Mouse (Mus musculus) liver, adult 2 months (tissue): ENCODE data around the gene Klhl29. TPM values are rescaled to one million over a fixed set of nuclear protein-coding genes. Genes with fewer than 3 reads are reported as not detected.

ENCODE experiments used
- DNase-seq: peaks from one replicate; pipeline ENCODE4 v3.0.0-alpha.2; 2011; ENCODE audit warnings: low read depth, low spot score; ENCODE audit errors: extremely low read depth
- H3K27ac ChIP-seq: fragments of 200-500 bp; replicated peaks from 2 replicates; pipeline ENCODE4 v1.5.1; 2012; ENCODE audit warnings: low read depth, mild to moderate bottlenecking, control low read depth, inconsistent platforms, low read length; ENCODE audit not compliant: insufficient read depth
- H3K27me3 ChIP-seq: fragments of 200-500 bp; 2 replicates; pipeline ENCODE4 v1.6.1; 2012; ENCODE audit warnings: mild to moderate bottlenecking, moderate library complexity, low read length, inconsistent platforms; ENCODE audit not compliant: control insufficient read depth, insufficient read depth
- H3K36me3 ChIP-seq: fragments of 200-500 bp; 2 replicates; pipeline ENCODE4 v1.6.1; 2012; ENCODE audit warnings: low read length, inconsistent platforms; ENCODE audit not compliant: control insufficient read depth, insufficient read depth
- H3K4me1 ChIP-seq: fragments of 200-500 bp; 2 replicates; pipeline ENCODE4 v1.6.1; 2011; ENCODE audit warnings: low read length; ENCODE audit not compliant: control insufficient read depth, insufficient read depth
- H3K4me3 ChIP-seq: fragments of 200-500 bp; 2 replicates; pipeline ENCODE4 v1.5.1; 2011; ENCODE audit warnings: low read depth, mild to moderate bottlenecking, control low read depth, low read length, moderate library complexity; ENCODE audit not compliant: insufficient read depth
- H3K79me2 ChIP-seq: fragments of 200-500 bp; 2 replicates; pipeline ENCODE4 v1.6.1; 2012; ENCODE audit warnings: inconsistent platforms, mild to moderate bottlenecking, low read length, moderate library complexity; ENCODE audit not compliant: control insufficient read depth, insufficient read depth
- H3K9ac ChIP-seq: fragments of 200-500 bp; 2 replicates; pipeline ENCODE4 v1.6.1; 2012; ENCODE audit warnings: low read depth, mild to moderate bottlenecking, control low read depth, inconsistent platforms, low read length
- CTCF ChIP-seq: fragments of 200-500 bp; IDR thresholded peaks from 2 replicates; pipeline ENCODE4 v1.5.1; 2011; ENCODE audit warnings: low read depth, low read length, control low read depth
- POLR2A ChIP-seq: fragments of 200-500 bp; IDR thresholded peaks from 2 replicates; pipeline ENCODE4 v1.6.1; 2011; ENCODE audit warnings: low read length, control low read depth; ENCODE audit not compliant: insufficient read depth; ENCODE audit errors: extremely low read depth
- WGBS: fragments of 180-500 bp; shearing (Covaris S2); methylation state at CpG from one replicate; pipeline ENCODE4 v1.1.7; 2018; 5-methylcytosine and 5-hydroxymethylcytosine counted together
- polyA plus RNA-seq: library from polyadenylated mRNA; depleted of rRNA; stranded (reverse); fragments of >200 nt; gene quantifications from 2 replicates; pipeline ENCODE4 v1.2.3, GENCODE M21; 2012
- total RNA-seq: library from RNA; depleted of rRNA; stranded (reverse); fragments of >200 nt; gene quantifications from 2 replicates; pipeline ENCODE4 v1.2.3, GENCODE M21; 2014

Gene Klhl29
- total and polyA plus RNA-seq, 2 experiments = under 0.01 to 0.10 TPM

DNA sequence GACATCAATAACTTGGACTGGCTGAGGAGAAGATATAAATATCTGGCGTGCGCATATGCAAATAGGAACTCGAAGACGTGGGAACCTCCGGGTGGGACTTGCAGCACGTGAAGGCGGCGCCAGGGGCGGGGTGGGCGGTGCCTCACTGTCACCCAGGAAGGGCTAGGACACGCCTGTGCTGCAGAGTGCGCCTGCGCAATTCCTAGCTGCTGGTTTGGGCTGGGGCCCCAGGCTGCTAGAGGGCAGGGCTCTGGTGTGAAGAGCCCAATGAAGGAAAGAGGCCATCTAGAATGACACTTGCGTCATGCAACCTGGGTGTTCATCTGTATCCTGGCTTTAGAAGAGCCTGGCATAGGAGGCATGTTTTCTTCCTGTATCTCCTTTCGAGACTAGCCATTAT is 255.8 kb downstream of the Klhl29 start:
- H3K27ac ChIP-seq = no peak overlapping the region
- TF ChIP-seq CTCF = no peak
- TF ChIP-seq POLR2A = no peak
- WGBS = 20% methylated on average over 15 of the region's 15 CpGs
- DNase-seq = peak; percentile 36
- no peaks in the 10 kb centered on the region for H3K79me2 ChIP-seq
- H3K27me3 ChIP-seq = 0 out of 2 replicates have a peak, but pooled peaks cover 2% of the 10 kb centered on the region
- H3K36me3 ChIP-seq = no peaks in the 10 kb centered on the region
- no peaks in the 10 kb centered on the region; the same call in 1 of the 2 replicates for H3K4me1 ChIP-seq
- H3K4me3 ChIP-seq = peak overlapping the region; percentile 11; the same call in 1 of the 2 replicates
- H3K9ac ChIP-seq = no peak overlapping the region

DNA sequence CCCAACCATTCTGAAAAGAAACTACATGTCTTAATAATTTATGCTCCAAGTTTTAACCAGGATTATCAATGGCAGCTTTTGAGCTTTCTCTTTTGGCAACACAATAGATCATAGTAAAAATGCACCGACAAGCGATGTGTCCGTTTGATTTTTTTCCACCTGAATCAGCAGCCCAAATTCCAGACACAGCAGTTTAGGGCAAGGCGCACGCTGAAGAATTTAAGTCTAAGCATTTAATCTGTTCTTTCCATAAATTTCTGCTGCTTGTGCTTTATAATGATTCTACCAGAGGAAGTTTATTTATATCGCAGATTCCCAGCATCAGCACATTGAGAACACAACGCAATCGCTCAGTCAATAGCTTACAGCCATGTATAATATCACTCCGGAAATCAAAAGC is 256.2 kb downstream of the Klhl29 start:
- H3K79me2 ChIP-seq = no peaks in the 10 kb centered on the region
- TF ChIP-seq POLR2A = no peak
- no peak for TF ChIP-seq CTCF
- H3K4me1 ChIP-seq = no peaks in the 10 kb centered on the region; the same call in 1 of the 2 replicates
- no peak overlapping the region for H3K27ac ChIP-seq
- no peak for DNase-seq
- no peaks in the 10 kb centered on the region for H3K36me3 ChIP-seq
- 53% methylated on average over 9 of the region's 9 CpGs for WGBS
- no peak overlapping the region for H3K9ac ChIP-seq
- H3K27me3 ChIP-seq = 0 out of 2 replicates have a peak, but pooled peaks cover 2% of the 10 kb centered on the region
- peak overlapping the region; percentile 11; the same call in 1 of the 2 replicates for H3K4me3 ChIP-seq

DNA sequence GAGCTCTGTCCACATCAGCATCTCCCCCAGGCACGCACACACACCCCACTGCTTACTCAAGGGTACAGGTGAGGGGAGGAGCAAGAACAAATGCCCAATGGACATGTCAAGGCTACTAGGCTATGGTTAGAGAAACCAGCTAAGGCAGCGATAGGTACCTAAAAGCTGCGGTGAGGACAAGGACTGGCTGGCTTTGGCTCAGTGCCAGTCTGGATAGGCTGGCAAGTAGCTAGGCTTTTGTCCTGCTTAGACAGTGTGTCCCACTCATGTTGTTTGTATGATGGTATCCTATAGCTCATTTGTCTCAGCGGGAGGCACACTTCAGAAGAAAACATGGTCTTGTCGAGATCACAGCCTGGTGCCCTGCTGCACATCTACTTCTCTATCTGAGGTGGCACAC is 258.9 kb downstream of the Klhl29 start:
- H3K79me2 ChIP-seq = no peaks in the 10 kb centered on the region
- H3K4me3 ChIP-seq = no peak overlapping the region
- H3K27me3 ChIP-seq = no peaks in the 10 kb centered on the region
- H3K36me3 ChIP-seq = no peaks in the 10 kb centered on the region
- 85% methylated on average over 5 of the region's 5 CpGs for WGBS
- TF ChIP-seq POLR2A = no peak
- TF ChIP-seq CTCF = no peak
- H3K9ac ChIP-seq = no peak overlapping the region
- H3K4me1 ChIP-seq = no peaks in the 10 kb centered on the region; the same call in 1 of the 2 replicates
- no peak for DNase-seq
- no peak overlapping the region for H3K27ac ChIP-seq

DNA sequence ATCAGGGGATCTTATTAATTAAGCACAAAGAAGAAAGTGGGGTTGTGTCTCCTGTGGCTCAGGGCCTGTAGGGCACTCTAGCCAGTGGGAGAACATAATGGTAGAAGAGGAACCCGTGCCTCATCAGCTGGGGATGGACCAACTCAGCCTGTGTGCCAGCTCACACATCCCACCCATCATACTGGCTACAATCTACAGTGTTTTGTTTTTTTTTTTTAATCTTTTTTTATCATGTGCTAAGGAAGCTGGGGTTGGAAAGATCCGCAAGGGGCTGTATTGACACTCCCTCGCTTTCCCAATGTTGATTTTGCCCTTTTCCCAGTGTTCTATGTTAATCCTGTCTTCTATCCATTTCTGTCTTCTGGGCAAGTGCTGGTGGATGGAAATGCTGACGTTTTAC is 260.9 kb downstream of the Klhl29 start:
- Histone ChIP-seq H3K79me2 (no peaks in the 10 kb centered on the region), H3K36me3 (no peaks in the 10 kb centered on the region), H3K9ac (no peak overlapping the region), H3K4me3 (no peak overlapping the region), H3K27me3 (no peaks in the 10 kb centered on the region), H3K4me1 (no peaks in the 10 kb centered on the region), H3K27ac (no peak overlapping the region)
- DNase-seq = no peak
- WGBS = 54% methylated on average over 4 of the region's 4 CpGs
- no peak for TF ChIP-seq POLR2A
- TF ChIP-seq CTCF = no peak

DNA sequence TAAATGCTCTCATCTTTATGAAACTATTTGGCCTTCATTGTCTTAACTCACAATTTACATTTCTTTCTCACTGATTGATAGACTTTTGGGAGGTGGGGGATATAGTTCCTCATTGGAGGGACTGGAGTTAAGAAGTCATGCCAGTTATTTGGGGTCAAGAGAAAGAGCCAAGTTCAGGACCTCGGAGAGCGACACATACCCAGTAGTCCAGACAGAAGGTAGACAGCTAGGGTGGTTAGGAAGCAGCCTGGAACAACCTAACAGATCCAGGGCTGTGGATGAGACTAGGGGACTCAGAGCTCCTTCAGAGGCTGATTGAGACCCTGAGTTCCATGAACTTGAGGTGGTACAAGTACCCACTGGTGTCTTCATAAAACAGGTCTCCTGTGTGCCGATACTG is 264.1 kb downstream of the Klhl29 start:
- peak; percentile 2 for DNase-seq
- WGBS = 58% methylated on average over 3 of the region's 3 CpGs
- Histone ChIP-seq H3K79me2 (no peaks in the 10 kb centered on the region), H3K27ac (no peak overlapping the region), H3K9ac (no peak overlapping the region), H3K4me3 (no peak overlapping the region), H3K36me3 (no peaks in the 10 kb centered on the region), H3K4me1 (no peaks in the 10 kb centered on the region), H3K27me3 (no peaks in the 10 kb centered on the region)
- TF ChIP-seq POLR2A (no peak), CTCF (no peak)

DNA sequence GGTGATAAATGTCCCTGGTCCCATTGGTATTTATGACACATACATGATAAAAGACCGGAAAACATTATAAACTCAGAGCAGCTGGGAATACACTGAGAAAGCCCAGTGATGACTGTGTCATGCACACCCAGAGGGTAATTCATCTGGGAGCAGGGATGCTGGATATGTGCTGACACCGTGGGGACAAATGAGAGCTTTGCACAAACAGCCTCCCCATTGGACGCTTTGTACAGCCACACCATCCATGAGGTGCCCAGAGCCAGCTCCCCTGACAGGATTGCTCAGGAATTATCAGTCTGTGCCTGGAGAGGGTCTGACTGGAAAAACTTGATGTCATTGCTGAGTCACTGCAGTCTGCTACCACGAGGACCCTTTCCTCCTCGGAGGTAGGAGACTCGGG is 266.9 kb downstream of the Klhl29 start:
- no peak overlapping the region for H3K4me3 ChIP-seq
- H3K27ac ChIP-seq = no peak overlapping the region
- no peaks in the 10 kb centered on the region for H3K27me3 ChIP-seq
- no peak for TF ChIP-seq POLR2A
- TF ChIP-seq CTCF = no peak
- no peak overlapping the region for H3K9ac ChIP-seq
- 60% methylated on average over 6 of the region's 6 CpGs for WGBS
- no peak for DNase-seq
- H3K4me1 ChIP-seq = no peaks in the 10 kb centered on the region
- no peaks in the 10 kb centered on the region for H3K36me3 ChIP-seq
- no peaks in the 10 kb centered on the region for H3K79me2 ChIP-seq
